Mouse (Mus musculus) mouse embryonic stem cell (cell line): ENCODE data around the gene Mbl1.

ENCODE experiments used
- in situ Hi-C, 2 experiments: fragments of 300-500 bp; cut with MboI; formaldehyde crosslinking; loops; 1 replicate in 1 of 2; 3 replicates in 1 of 2; pipeline ENCODE4 v1.14.3; 2019 to 2020; ENCODE audit warnings: low sequenced_read_pairs in 2 of 2, low pct_unique_long_range_greater_than_20kb in 1 of 2, mixed read lengths in 1 of 2; ENCODE audit not compliant: unreplicated experiment in 1 of 2

Mbl1 gene

DNA sequence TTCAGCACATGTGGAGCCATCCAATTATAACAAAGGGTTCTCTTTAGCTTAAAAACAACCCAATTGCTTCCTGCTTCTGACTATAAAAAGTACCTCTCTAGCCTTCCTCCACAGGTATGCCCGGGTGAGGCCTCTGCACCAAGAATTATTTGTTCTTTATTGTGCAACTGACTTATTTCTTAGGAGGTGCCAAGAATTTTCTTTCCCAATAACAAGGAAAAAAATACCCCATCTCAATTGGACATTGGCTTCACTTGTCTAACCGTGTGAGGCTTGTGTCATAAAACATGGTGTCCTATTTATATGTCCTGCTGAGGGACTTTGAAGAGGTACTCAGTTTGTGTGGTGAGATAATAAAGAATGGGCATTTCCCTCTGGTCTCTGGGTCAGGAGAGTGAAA lies 19.3 kb downstream of the Mbl1 start:
- in situ Hi-C loops = no loop called here

DNA sequence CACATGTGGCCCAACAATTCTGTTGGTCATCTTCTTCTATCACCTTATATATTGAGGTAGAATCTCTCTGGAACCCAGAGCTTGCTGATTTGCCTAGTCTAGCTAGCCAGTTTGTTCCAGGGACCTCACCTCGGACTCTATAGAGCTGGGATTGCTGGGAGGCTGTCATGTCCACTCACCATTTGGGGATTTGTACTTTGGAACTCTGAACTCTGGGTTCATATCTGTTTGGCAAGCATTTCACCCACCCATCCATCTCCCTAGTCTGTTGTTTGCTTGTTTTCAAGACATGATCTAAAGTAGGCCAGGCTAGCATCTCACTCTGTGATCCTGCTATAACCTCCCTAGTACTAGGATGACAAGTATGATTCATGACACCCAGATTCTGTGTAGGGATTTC lies 23.5 kb downstream of the Mbl1 start:
- in situ Hi-C loops = no loop called here

DNA sequence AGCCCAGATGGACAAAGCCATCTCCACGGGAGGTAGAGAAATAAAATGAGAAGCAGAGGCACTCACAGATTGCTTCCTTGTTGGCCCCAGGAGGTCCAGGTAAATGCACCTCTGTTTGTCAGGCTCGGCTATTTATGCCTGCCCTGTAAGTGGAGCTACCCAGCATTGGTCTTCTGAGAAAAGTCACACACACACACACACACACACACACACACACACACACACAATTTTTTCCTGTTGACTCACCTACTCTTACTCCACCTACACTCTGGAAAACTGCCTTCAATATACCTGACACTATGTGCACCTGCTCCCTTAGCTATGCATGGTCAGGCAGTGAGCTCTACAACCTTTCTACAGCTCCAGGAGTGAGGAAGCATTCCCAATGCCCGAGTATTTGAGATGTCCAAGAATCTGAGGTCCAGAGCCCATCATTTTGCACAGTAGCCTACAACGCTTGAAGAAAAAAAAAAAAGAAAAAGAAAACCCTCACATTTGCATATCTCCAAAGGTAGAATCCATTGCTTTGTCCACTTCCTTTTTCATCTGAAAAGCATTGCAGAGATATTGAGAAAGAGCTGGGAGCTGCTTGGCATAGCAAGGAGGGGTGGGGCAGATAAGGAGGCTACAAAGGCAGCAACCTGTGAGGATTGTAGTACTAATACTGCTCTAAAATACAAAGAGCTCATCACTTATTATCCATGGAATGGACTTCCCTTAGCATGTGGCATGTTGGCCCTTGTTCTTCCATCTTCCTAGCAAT lies 34.0 kb downstream of the Mbl1 start, which contains the start of gene Sftpd:
Sftpd (minus strand) TSS at position 91 of the 763 bp plus-strand sequence.
- in situ Hi-C loops = no loop called here

GRCm38 (mm10) chr14:41189496-41189895 lies 38.2 kb downstream of the Mbl1 start:
- in situ Hi-C loops = no loop called here

DNA sequence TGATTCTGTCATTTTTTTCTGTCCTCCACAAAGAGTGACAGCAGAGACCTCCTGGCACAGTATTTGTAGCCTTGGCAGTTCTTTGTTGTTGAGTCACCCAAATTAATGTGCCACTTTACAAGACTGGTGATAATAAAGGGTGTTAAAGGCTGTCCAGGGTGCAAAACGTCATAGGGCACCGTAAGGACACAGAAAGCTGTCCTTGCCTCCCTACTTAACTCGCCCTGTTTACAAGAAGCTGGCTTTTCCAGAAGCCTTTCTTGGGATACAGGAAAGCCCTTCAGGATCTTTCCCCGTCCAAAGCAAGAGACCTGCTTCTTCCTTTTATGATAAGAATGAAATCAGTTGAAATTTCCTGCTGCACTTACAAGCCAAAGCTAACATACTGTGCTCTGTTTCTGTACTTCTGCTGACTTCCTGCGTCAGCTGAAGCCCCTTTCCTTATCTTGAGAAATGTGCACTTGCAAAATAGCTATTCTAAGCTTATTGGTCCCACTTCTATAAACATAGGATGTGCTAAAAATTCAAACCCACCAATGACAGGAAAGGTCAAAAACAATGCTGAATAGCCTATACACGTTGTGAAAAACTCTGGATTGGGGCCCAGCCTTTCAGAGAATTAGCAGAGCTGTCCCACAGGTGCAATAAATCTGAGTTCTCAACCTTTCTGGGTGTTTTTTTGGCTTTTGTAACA lies 46.9 kb downstream of the Mbl1 start:
- in situ Hi-C loops = no loop called here
